14 mouse cellular contexts compared by ENCODE assay signal in the genomic region with DNA sequence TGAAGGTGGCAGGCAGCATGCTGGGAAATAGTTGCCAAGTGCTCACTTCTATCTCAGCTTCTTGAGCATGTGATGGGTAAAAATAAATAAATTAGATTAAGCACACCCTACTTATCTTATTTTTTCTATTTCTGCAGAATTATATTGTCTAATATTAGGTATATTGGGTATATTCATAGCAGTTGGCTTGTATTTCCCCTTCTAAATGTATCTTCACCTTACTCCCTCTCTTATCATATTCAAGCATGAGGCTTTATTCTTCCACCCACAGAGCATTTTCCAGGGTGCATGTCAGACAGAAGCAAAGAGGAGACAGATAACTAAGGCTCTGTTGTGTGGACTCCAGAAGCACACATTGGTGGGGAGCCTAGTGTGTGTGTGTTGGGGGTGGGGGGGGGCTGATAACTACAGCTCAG.
"Had no signal": no experiment of that assay in that cellular context is flagged by ENCODE, and none has a peak within 500 bp of the region (broad histone marks: within the 10 kb centered on the region; RNA-seq: fewer than 3 reads in every experiment).

No protein-coding gene starts in this region.

- DNase-seq: kidney, adult 2 months; kidney, postnatal 14 days; left cerebral cortex, postnatal 4 days; lung, adult 18-20 months; midbrain, embryonic 14.5 days; right cerebral cortex, postnatal 4 days; spleen, adult 18-20 months; thymus, adult 2 months; thymus, postnatal 36 days had no signal

- H3K4me2 ChIP-seq: kidney, embryonic 15.5 days; limb, embryonic 13.5 days; neural tube, embryonic 15.5 days had no signal

- H3K9me3 ChIP-seq: kidney, embryonic 15.5 days; limb, embryonic 13.5 days; midbrain, embryonic 10.5 days; neural tube, embryonic 15.5 days had no signal

- H3K4me1 ChIP-seq: kidney, embryonic 15.5 days; limb, embryonic 13.5 days had no signal

- H3K4me3 ChIP-seq: kidney, embryonic 15.5 days; limb, embryonic 13.5 days; midbrain, embryonic 10.5 days; myocyte; neural tube, embryonic 15.5 days had no signal

- H3K36me3 ChIP-seq: kidney, embryonic 15.5 days; limb, embryonic 13.5 days; midbrain, embryonic 10.5 days; neural tube, embryonic 15.5 days had no signal

- H3K9ac ChIP-seq: kidney, embryonic 15.5 days; limb, embryonic 13.5 days; neural tube, embryonic 15.5 days had no signal

- H3K27ac ChIP-seq: kidney, embryonic 15.5 days; limb, embryonic 13.5 days; neural tube, embryonic 15.5 days had no signal
